Mouse (Mus musculus) neural tube, embryonic 14.5 days (tissue): Measurements from ENCODE around the gene U90926. TPM values are rescaled to one million over a fixed set of nuclear protein-coding genes. Genes with fewer than 3 reads are reported as not detected.

Source experiments
- polyA plus RNA-seq: library from polyadenylated mRNA; unstranded; fragments of >200 nt; fragmentation: Nextera tagmentation; extraction: Ambion mirVana; gene quantifications from 2 replicates; pipeline ENCODE4 v1.2.1, GENCODE M21; 2014

U90926 gene
- polyA plus RNA-seq, 1 experiment from 2014 or later = not detected

Other genes with a start within 250 kb of the U90926 start
- 0.37 and 0.56 TPM in 2 replicates for gene Odaph, start 227.9 kb downstream of the U90926 start, polyA plus RNA-seq
- 11.1 and 15.3 TPM in 2 replicates for gene Cdkl2, start 171.5 kb downstream of the U90926 start, polyA plus RNA-seq
- gene G3bp2, start 131.7 kb downstream of the U90926 start, polyA plus RNA-seq = 406 and 408 TPM in 2 replicates
- 31.7 and 36.3 TPM in 2 replicates for gene Uso1, start 77.5 kb downstream of the U90926 start, polyA plus RNA-seq
- gene Ppef2, start 40.9 kb upstream of the U90926 start, polyA plus RNA-seq = 0.21 and 0.99 TPM in 2 replicates
- 23.1 and 23.9 TPM in 2 replicates for gene Naaa, start 62.8 kb upstream of the U90926 start, polyA plus RNA-seq
- gene Sdad1, start 95.1 kb upstream of the U90926 start, polyA plus RNA-seq = 30.2 and 37.4 TPM in 2 replicates
- gene Cxcl9, start 112.7 kb upstream of the U90926 start, polyA plus RNA-seq = not detected in 2 replicates
- 6.0 and 11.9 TPM in 2 replicates for gene Art3, start 116.4 kb upstream of the U90926 start, polyA plus RNA-seq
- not detected in 2 replicates for gene Cxcl10, start 133.5 kb upstream of the U90926 start, polyA plus RNA-seq
- gene Nup54, start 219.8 kb upstream of the U90926 start, polyA plus RNA-seq = 52.7 and 53.7 TPM in 2 replicates